Mouse (Mus musculus): ENCODE measurements at regions not wholly inside any gene's neighbourhood (a gene's known extent, or its start where the extent isn't known, plus 50 kb on each side); places are given as distances from the start of the nearest gene placed in this dataset.

- no peak overlapping the region for H3K9ac ChIP-seq (ENCODE audit: control insufficient read depth, low read depth, low read length, poor library complexity, severe bottlenecking)
- no peaks in the 10 kb centered on the region for H3K36me3 ChIP-seq (ENCODE audit: control insufficient read depth in 1 of 2, insufficient read depth in 2 of 2, low read length in 2 of 2)
- H3K79me2 ChIP-seq (ENCODE audit: control insufficient read depth, insufficient read depth, low read length, poor library complexity), result no peaks in the 10 kb centered on the region
- H3K27me3 ChIP-seq (ENCODE audit: control insufficient read depth in 1 of 2, insufficient read depth in 2 of 2, low read length in 2 of 2), result no peaks in the 10 kb centered on the region
- H3K4me1 ChIP-seq (ENCODE audit: control insufficient read depth in 1 of 2, insufficient read depth in 2 of 2, low read length in 2 of 2), result no peaks in the 10 kb centered on the region
- H3K4me3 ChIP-seq (ENCODE audit: control insufficient read depth in 1 of 2, insufficient read depth in 1 of 2, low read depth in 2 of 2, low read length in 2 of 2), result no peak overlapping the region
- H3K9me3 ChIP-seq (replicated peaks; ENCODE audit: insufficient read depth, low read length), result no peaks in the 10 kb centered on the region
- DNase-seq (ENCODE audit: low read depth, low spot score), result no peak
- TF ChIP-seq UBTF (IDR thresholded peaks at IDR 0.05; ENCODE audit: borderline replicate concordance, insufficient read depth, low read depth, low read length) (no peak), CHD2 (IDR thresholded peaks at IDR 0.05; ENCODE audit: low read length) (no peak), CTCF (IDR thresholded peaks at IDR 0.05 in 2 of 3, conservative IDR thresholded peaks at IDR 0.05 in 1 of 3; ENCODE audit: control insufficient read depth in 1 of 3, insufficient read depth in 1 of 3, low read depth in 2 of 3, low read length in 3 of 3, poor library complexity in 1 of 3, severe bottlenecking in 1 of 3) (no peak), USF2 (IDR thresholded peaks at IDR 0.05; ENCODE audit: borderline replicate concordance in 1 of 2, insufficient read depth in 1 of 2, low read depth in 1 of 2, low read length in 2 of 2) (no peak), ELF1 (IDR thresholded peaks at IDR 0.05; ENCODE audit: low read depth, low read length) (no peak), MEF2A (IDR thresholded peaks at IDR 0.05; ENCODE audit: extremely low read depth, insufficient replicate concordance, low read depth, low read length, poor library complexity, severe bottlenecking) (no peak)
- no peak overlapping the region for H3K27ac ChIP-seq (ENCODE audit: control insufficient read depth, low read depth, low read length)
These were observed 89.8 kb upstream of the Atp1a1 start for GRCm38 (mm10) chr3:101694311-101694710.

GRCm38 (mm10) chr3:101691937-101692604 lies 87.6 kb upstream of the Atp1a1 start:
- Histone ChIP-seq H3K4me3 (ENCODE audit: control insufficient read depth in 1 of 2, insufficient read depth in 1 of 2, low read depth in 2 of 2, low read length in 2 of 2) (no peak overlapping the region), H3K9me3 (replicated peaks; ENCODE audit: insufficient read depth, low read length) (no peaks in the 10 kb centered on the region), H3K79me2 (ENCODE audit: control insufficient read depth, insufficient read depth, low read length, poor library complexity) (no peaks in the 10 kb centered on the region), H3K4me1 (ENCODE audit: control insufficient read depth in 1 of 2, insufficient read depth in 2 of 2, low read length in 2 of 2) (no peaks in the 10 kb centered on the region), H3K9ac (ENCODE audit: control insufficient read depth, low read depth, low read length, poor library complexity, severe bottlenecking) (no peak overlapping the region), H3K27ac (ENCODE audit: control insufficient read depth, low read depth, low read length) (no peak overlapping the region), H3K36me3 (ENCODE audit: control insufficient read depth in 1 of 2, insufficient read depth in 2 of 2, low read length in 2 of 2) (no peaks in the 10 kb centered on the region), H3K27me3 (ENCODE audit: control insufficient read depth in 1 of 2, insufficient read depth in 2 of 2, low read length in 2 of 2) (no peaks in the 10 kb centered on the region)
- no peak for DNase-seq (ENCODE audit: low read depth, low spot score)
- TF ChIP-seq ZNF384 (IDR thresholded peaks at IDR 0.05; ENCODE audit: low read depth, low read length), result no peak
- TF ChIP-seq ELF1 (IDR thresholded peaks at IDR 0.05; ENCODE audit: low read depth, low read length), result no peak
- TF ChIP-seq ETS1 (IDR thresholded peaks at IDR 0.05; ENCODE audit: low read depth, low read length), result no peak
- TF ChIP-seq NELFE (IDR thresholded peaks at IDR 0.05; ENCODE audit: low read depth, low read length), result no peak
- no peak for TF ChIP-seq GATA1 (IDR thresholded peaks at IDR 0.05; ENCODE audit: low read depth, low read length)
- TF ChIP-seq ZC3H11A (IDR thresholded peaks at IDR 0.05; ENCODE audit: low read depth, low read length), result no peak
- TF ChIP-seq TCF12 (IDR thresholded peaks at IDR 0.05; ENCODE audit: low read depth, low read length), result no peak
- TF ChIP-seq ZKSCAN1 (IDR thresholded peaks at IDR 0.05; ENCODE audit: low read depth, low read length), result no peak
- no peak for TF ChIP-seq POLR2AphosphoS2 (IDR thresholded peaks at IDR 0.05; ENCODE audit: low read length)
- TF ChIP-seq ZMIZ1 (IDR thresholded peaks at IDR 0.05; ENCODE audit: low read depth, low read length), result no peak
- TF ChIP-seq TBP (IDR thresholded peaks at IDR 0.05; ENCODE audit: low read depth, low read length), result no peak

All from MEL (cell line).